Mouse (Mus musculus): Measurements from ENCODE around the gene Gh.
"Not testable (repeated sequence)": the region's sequence is repeated elsewhere in the genome, so short reads cannot be mapped to it uniquely, and the experiment has no call there.

The Gh gene

GRCm38 (mm10) chr11:106301765-106302164, at the start of gene Gh:
Gh (minus strand) TSS chr11:106301865.
- no peak for DNase-seq (ENCODE audit: low spot score in 2 of 2)

GRCm38 (mm10) chr11:106351253-106351652, 49.6 kb upstream of the Gh start:
- DNase-seq (ENCODE audit: low spot score in 2 of 2), result no peak

- no peak for DNase-seq (ENCODE audit: low spot score in 2 of 2)
Measured at GRCm38 (mm10) chr11:106350853-106351252, 49.2 kb upstream of the Gh start.

GRCm38 (mm10) chr11:106349772-106350171, 48.1 kb upstream of the Gh start:
- DNase-seq (ENCODE audit: low spot score in 2 of 2), result no peak

GRCm38 (mm10) chr11:106344910-106345309, 43.2 kb upstream of the Gh start:
- DNase-seq (ENCODE audit: low spot score in 2 of 2), result no peak

- no peak for DNase-seq (ENCODE audit: low spot score in 2 of 2)
Measured at GRCm38 (mm10) chr11:106340990-106341520, 39.4 kb upstream of the Gh start.

- not testable (repeated sequence) for DNase-seq (ENCODE audit: low spot score in 2 of 2)
Measured at GRCm38 (mm10) chr11:106339323-106339722, 37.7 kb upstream of the Gh start.

GRCm38 (mm10) chr11:106338870-106339269, 37.2 kb upstream of the Gh start:
- no peak for DNase-seq (ENCODE audit: low spot score in 2 of 2)

- DNase-seq (ENCODE audit: low spot score in 2 of 2), result no peak
Measured at GRCm38 (mm10) chr11:106338029-106338428, 36.4 kb upstream of the Gh start.

- no peak for DNase-seq (ENCODE audit: low spot score in 2 of 2)
Measured at GRCm38 (mm10) chr11:106334066-106334465, 32.4 kb upstream of the Gh start.

- no peak for DNase-seq (ENCODE audit: low spot score in 2 of 2)
Measured at GRCm38 (mm10) chr11:106332458-106332857, 30.8 kb upstream of the Gh start.

GRCm38 (mm10) chr11:106329682-106330081, 28.0 kb upstream of the Gh start:
- DNase-seq (ENCODE audit: low spot score in 2 of 2), result peak in 1 of 2 experiments; percentile 13

GRCm38 (mm10) chr11:106329128-106329527, 27.5 kb upstream of the Gh start:
- DNase-seq (ENCODE audit: low spot score in 2 of 2), result no peak

GRCm38 (mm10) chr11:106328521-106328920, 26.9 kb upstream of the Gh start:
- no peak for DNase-seq (ENCODE audit: low spot score in 2 of 2)

GRCm38 (mm10) chr11:106326475-106326874, 24.8 kb upstream of the Gh start:
- no peak for DNase-seq (ENCODE audit: low spot score in 2 of 2)

GRCm38 (mm10) chr11:106325566-106326206, 24.0 kb upstream of the Gh start:
- peak; percentile 38 to 64 for DNase-seq (ENCODE audit: low spot score in 2 of 2)

- no peak for DNase-seq (ENCODE audit: low spot score in 2 of 2)
Measured at GRCm38 (mm10) chr11:106324858-106325257, 23.2 kb upstream of the Gh start.

GRCm38 (mm10) chr11:106318406-106319366, 17.0 kb upstream of the Gh start:
- DNase-seq (ENCODE audit: low spot score in 2 of 2), result no peak

- no peak for DNase-seq (ENCODE audit: low spot score in 2 of 2)
Measured at GRCm38 (mm10) chr11:106317801-106318200, 16.1 kb upstream of the Gh start.

GRCm38 (mm10) chr11:106316416-106316815, 14.8 kb upstream of the Gh start:
- DNase-seq (ENCODE audit: low spot score in 2 of 2), result no peak

- DNase-seq (ENCODE audit: low spot score in 2 of 2), result no peak
Measured at GRCm38 (mm10) chr11:106314333-106314812, 12.7 kb upstream of the Gh start, which contains the start of gene Cd79b. Cd79b (minus strand) TSS chr11:106314762.

GRCm38 (mm10) chr11:106313533-106313932, 11.9 kb upstream of the Gh start:
- DNase-seq (ENCODE audit: low spot score in 2 of 2), result no peak

All from frontal cortex, postnatal 25 days (tissue).